Mouse (Mus musculus) heart, adult 2 months (tissue): ENCODE measurements at regions not wholly inside any gene's neighbourhood (a gene's known extent, or its start where the extent isn't known, plus 50 kb on each side); places are given as distances from the start of the nearest gene placed in this dataset.

ENCODE experiments used
- DNase-seq, 2 experiments: peaks; one replicate each; pipeline ENCODE4 v3.0.0; 2021
- H3K27ac ChIP-seq: fragments of 200-600 bp; 2 replicates; pipeline ENCODE4 v1.8.1; 2022
- H3K27me3 ChIP-seq: fragments of 200-500 bp; 2 replicates; pipeline ENCODE4 v1.6.1; 2012; ENCODE audit warnings: mild to moderate bottlenecking, low read length, inconsistent platforms, mixed read lengths; ENCODE audit not compliant: control insufficient read depth, insufficient read depth
- H3K36me3 ChIP-seq: fragments of 200-500 bp; 2 replicates; pipeline ENCODE4 v1.6.1; 2012; ENCODE audit warnings: low read length, inconsistent platforms; ENCODE audit not compliant: control insufficient read depth, insufficient read depth
- H3K4me1 ChIP-seq: fragments of 200-500 bp; 2 replicates; pipeline ENCODE4 v1.6.1; 2011; ENCODE audit warnings: low read length; ENCODE audit not compliant: control insufficient read depth, insufficient read depth
- H3K4me3 ChIP-seq: fragments of 200-600 bp; 2 replicates; pipeline ENCODE4 v1.8.1; 2022
- H3K79me2 ChIP-seq: fragments of 200-500 bp; replicated peaks from 2 replicates; pipeline ENCODE4 v1.6.1; 2012; ENCODE audit warnings: mild to moderate bottlenecking, inconsistent platforms, low read length, moderate library complexity, mixed read lengths; ENCODE audit not compliant: control insufficient read depth, insufficient read depth
- H3K9ac ChIP-seq: fragments of 200-500 bp; 2 replicates; pipeline ENCODE4 v1.6.1; 2012; ENCODE audit warnings: low read depth, mild to moderate bottlenecking, control low read depth, inconsistent platforms, low read length, mixed read lengths
- CTCF ChIP-seq: fragments of 200-600 bp; IDR thresholded peaks from 2 replicates; pipeline ENCODE4 v1.8.1; 2022; ENCODE audit warnings: antibody characterized with exemption, mild to moderate bottlenecking, moderate library complexity
- EP300 ChIP-seq: fragments of 200-500 bp; IDR thresholded peaks from 2 replicates; pipeline ENCODE4 v1.6.1; 2011; ENCODE audit warnings: low read depth, low read length, control low read depth; ENCODE audit not compliant: insufficient read depth
- POLR2A ChIP-seq: fragments of 200-500 bp; IDR thresholded peaks from 2 replicates; pipeline ENCODE4 v1.6.1; 2011; ENCODE audit warnings: mild to moderate bottlenecking, low read depth, low read length, control low read depth; ENCODE audit not compliant: insufficient read depth
- WGBS: fragments of 180-500 bp; shearing (Covaris S2); methylation state at CpG from one replicate; pipeline ENCODE4 v1.1.7; 2018; 5-methylcytosine and 5-hydroxymethylcytosine counted together
- intact Hi-C: fragments of 180-260 bp; cut with DNase I; formaldehyde crosslinking; loops from one replicate; pipeline ENCODE4 v1.15.1; 2025

DNA sequence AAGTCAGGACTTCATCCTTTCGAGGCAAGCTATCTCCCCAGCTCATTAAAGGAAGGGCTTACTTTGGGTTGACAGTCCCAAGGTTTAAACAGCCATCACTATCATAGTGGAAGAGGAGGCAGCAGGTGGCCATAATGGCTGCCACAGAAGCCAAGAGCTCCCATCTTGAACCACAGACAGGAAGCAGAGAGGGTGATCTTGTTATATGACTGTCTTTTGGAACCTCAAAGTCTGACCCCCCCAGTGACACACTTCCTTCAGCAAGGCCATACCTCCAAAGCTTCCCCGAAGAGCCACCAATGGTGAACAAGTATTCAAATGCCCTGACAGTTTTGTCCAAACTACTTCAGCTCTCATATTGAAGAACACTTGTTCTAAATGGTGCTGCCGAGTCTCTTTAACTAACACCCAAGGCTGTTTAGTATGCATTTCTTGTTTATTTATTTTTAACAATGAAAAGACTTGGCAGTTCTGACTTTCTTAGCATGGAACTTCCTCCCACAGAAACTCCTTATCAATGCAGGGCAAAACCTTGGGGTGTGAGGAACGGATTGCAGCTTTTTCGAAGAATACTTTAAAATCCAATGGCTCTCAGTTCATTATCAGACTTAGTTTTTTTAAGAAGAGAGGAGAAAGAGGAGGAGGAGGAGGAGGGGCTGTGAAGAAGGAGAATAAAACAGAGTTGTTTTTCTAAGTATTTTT lies 79.8 kb upstream of the Tnik start:
- H3K36me3 ChIP-seq: no peaks in the 10 kb centered on the region
- H3K27me3 ChIP-seq: no peaks in the 10 kb centered on the region
- WGBS: 76% methylated on average over 5 of the region's 5 CpGs
- intact Hi-C loops: no loop called here
- H3K79me2 ChIP-seq: no peaks in the 10 kb centered on the region
- no peak overlapping the region for H3K9ac ChIP-seq
- H3K4me1 ChIP-seq: no peaks in the 10 kb centered on the region
- no peak for DNase-seq
- H3K4me3 ChIP-seq: no peak overlapping the region
- TF ChIP-seq CTCF (no peak), EP300 (no peak), POLR2A (no peak)
- H3K27ac ChIP-seq: no peak overlapping the region

DNA sequence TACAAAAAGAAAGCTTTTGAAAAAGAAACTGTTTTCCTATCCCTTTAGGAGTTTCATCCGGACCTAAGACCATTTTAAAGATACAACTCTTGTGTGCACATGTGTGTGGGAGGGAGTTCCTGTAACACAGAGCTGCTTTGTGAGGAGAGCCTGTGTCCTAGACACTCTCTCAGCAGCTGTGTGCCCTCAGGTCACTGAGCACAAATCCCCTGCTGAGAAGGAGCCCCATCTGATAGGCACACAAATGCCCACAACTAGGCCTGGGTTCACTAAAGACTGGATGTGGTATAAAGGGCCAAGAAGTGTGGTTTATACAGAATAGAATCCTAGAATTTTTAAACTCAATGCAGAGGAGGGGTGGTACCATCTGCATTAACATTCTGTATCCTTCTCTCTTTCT lies 77.5 kb upstream of the Tnik start:
- TF ChIP-seq EP300 (no peak), CTCF (no peak), POLR2A (no peak)
- Histone ChIP-seq H3K9ac (no peak overlapping the region), H3K36me3 (no peaks in the 10 kb centered on the region), H3K27me3 (no peaks in the 10 kb centered on the region), H3K4me3 (no peak overlapping the region), H3K27ac (no peak overlapping the region), H3K4me1 (peaks cover 1% of the 10 kb centered on the region), H3K79me2 (no peaks in the 10 kb centered on the region)
- intact Hi-C loops: no loop called here
- DNase-seq: no peak
- 63% methylated on average over 1 of the region's 1 CpGs for WGBS

DNA sequence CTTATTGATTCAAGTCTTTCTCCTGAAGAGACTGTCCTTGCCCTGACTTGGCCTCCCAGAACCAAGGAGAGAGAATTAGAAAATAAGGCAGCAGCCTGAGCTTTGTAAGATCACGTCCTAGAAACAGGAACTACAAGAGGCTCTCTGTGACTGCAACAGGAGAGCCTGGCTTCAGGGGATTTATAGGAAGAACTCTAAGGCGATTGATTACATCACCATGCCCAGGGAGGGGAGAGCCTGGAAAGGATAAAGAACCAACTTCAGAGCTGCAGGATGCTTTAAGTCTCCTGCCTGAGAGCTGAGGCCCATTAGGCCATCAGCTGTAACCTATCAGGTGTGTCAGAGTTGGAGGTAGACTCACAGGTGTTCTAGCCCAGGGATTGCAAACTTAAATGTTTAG lies 77.1 kb upstream of the Tnik start:
- Histone ChIP-seq H3K4me3 (no peak overlapping the region), H3K9ac (no peak overlapping the region), H3K36me3 (no peaks in the 10 kb centered on the region), H3K27me3 (no peaks in the 10 kb centered on the region), H3K27ac (no peak overlapping the region), H3K79me2 (no peaks in the 10 kb centered on the region), H3K4me1 (peaks cover 1% of the 10 kb centered on the region)
- no peak for DNase-seq
- intact Hi-C loops: no loop called here
- 69% methylated on average over 2 of the region's 2 CpGs for WGBS
- TF ChIP-seq CTCF: no peak
- no peak for TF ChIP-seq POLR2A
- TF ChIP-seq EP300: no peak

DNA sequence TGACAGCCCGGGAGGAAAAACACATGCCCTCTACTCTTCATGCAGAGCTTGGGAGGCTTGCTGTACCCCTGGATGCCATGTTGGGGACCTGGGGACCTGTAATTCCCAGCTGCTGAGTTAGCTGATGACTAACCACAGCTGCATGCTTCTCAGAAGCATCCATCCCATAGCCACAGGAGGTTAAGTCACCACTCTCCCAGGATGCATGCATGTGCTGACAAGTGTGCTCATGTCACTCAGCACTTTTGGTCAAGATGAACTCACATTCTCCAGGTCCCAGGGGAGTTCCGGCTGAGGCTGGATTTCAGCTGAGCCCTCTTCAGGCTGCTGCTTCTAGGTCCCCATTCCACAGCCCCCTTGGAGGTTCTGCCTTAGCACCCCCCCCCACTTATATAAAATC lies 73.6 kb upstream of the Tnik start:
- TF ChIP-seq EP300 (no peak), POLR2A (no peak), CTCF (no peak)
- peaks cover 1% of the 10 kb centered on the region for H3K4me1 ChIP-seq
- H3K4me3 ChIP-seq: no peak overlapping the region
- DNase-seq: no peak
- intact Hi-C loops: no loop called here
- WGBS: 78% methylated on average over 2 of the region's 2 CpGs
- no peak overlapping the region for H3K9ac ChIP-seq
- no peaks in the 10 kb centered on the region for H3K27me3 ChIP-seq
- H3K27ac ChIP-seq: no peak overlapping the region
- H3K79me2 ChIP-seq: no peaks in the 10 kb centered on the region
- no peaks in the 10 kb centered on the region for H3K36me3 ChIP-seq

DNA sequence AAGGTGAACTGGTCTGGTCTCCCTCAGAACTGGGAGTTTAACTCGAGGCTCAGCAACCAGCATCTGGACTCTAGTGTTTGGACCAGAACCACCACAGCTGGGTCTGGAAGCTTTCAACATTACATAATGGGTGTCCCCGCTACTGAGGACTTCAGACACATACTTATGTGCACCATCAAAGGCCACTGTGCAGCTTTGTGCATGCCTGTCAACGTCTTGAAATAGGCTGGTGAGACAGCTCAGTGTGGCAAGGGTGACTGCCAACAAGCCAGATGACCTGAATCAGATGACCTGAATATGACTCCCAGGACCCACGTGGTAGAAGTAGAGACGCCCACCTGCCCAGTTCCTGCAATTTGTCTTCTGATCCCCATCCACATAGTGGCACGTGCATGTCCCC lies 72.8 kb upstream of the Tnik start:
- 53% methylated on average over 6 of the region's 6 CpGs for WGBS
- no peaks in the 10 kb centered on the region for H3K36me3 ChIP-seq
- H3K27ac ChIP-seq: no peak overlapping the region
- H3K4me3 ChIP-seq: no peak overlapping the region
- peak; percentile 19 to 20 for DNase-seq
- intact Hi-C loops: no loop called here
- no peak overlapping the region for H3K9ac ChIP-seq
- no peaks in the 10 kb centered on the region for H3K79me2 ChIP-seq
- TF ChIP-seq CTCF (no peak), POLR2A (no peak), EP300 (0 out of 2 replicates have a peak, but pooled peaks have one; percentile 38)
- H3K27me3 ChIP-seq: no peaks in the 10 kb centered on the region
- H3K4me1 ChIP-seq: peaks cover 1% of the 10 kb centered on the region

DNA sequence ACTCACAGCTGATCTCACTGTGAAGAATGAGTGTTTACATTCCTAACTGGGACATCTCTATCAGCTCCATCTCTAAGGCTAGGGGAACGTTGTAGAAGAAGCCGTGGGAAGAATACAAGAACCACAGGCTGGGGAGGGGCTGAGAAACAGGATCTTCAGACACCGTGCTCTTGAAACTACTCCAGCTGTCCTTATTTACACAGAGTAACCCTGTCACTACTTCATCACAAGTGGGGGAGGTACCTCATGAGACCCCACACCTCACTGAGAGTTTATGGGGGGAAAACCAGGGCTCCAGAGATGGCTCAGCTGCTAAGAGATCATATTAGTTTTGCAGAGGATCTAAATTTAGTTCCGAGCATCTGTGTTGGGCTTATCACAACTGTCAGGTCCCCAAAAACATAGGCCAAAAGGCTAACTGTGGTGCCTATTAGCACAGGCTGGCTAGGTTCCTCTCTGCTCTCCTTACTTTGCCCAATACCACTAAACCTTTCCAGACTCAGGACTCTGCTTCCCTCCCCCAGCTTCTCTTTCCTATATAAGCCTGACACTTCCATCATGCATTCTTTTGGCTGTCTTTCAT lies 68.5 kb upstream of the Tnik start:
- Histone ChIP-seq H3K27me3 (no peaks in the 10 kb centered on the region), H3K4me1 (peaks cover 1% of the 10 kb centered on the region), H3K27ac (no peak overlapping the region), H3K4me3 (no peak overlapping the region), H3K9ac (no peak overlapping the region), H3K79me2 (no peaks in the 10 kb centered on the region), H3K36me3 (no peaks in the 10 kb centered on the region)
- intact Hi-C loops: no loop called here
- no peak for DNase-seq
- no peak for TF ChIP-seq POLR2A
- 54% methylated on average over 4 of the region's 4 CpGs for WGBS
